Mouse (Mus musculus) mature B cell (primary cell): ENCODE measurements around the gene Cdkal1.

Experiments used
- in situ Hi-C: fragments of 300-500 bp; cut with MboI; formaldehyde crosslinking; loops from 2 replicates; pipeline ENCODE4 v1.14.3; 2019

Cdkal1 gene

GRCm38 (mm10) chr13:29766377-29766776, 89.1 kb downstream of the Cdkal1 start:
- in situ Hi-C loops = no loop called here

DNA sequence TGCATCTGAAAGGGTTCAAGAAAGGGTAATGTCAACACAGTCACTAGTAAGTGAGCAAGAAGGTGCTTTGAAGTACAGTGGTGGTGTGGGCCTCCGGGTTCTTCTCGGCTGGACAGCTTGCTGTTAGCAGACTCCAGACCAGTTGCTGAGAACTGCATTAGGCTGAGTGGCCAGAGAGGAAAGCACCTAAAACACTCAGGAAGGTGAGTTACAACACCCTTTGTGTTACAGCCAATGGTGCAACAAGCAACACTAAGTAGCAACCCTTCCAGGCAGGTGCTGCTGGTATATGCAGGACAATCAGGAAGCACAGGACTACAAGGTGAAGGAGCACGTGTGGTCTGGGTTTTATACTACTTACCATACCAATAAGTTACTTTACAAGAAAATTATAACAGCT, 90.2 kb downstream of the Cdkal1 start:
- in situ Hi-C loops = no loop called here

DNA sequence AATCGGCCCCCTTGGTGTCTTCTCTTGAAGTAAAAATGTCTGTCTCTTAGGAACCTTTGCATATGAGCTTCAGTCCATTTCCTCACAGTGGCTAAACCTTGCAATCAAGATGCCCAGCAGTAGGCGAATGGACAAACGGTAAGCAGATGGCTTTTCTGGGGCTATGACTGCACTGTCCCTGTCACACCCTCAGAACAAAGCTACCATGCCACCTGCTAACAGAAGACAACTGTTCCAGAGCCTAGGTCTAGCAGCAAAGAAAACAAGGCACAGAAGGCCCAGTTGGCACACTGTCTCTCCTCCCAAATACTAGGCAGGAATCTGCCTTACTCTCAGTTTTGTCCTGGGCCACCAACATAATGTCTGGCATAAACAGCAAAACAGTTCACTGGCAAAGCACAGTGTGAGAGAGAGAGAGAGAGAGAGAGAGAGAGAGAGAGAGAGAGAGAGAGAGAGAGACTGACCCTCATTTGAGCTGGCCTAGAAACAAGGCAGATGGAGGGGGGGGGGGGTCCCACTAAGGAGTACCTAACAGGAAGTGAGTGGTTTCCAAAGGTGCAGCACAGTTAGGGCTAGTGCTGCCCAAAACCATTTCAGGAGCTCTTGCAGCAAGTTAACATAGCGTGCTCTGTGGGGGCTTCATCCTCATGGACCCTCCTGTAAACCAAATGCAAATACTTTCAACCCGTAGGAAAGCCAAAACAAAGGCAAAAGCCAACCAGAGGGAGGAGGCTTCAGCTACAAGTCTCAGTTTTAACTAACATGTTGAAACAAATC, 95.6 kb downstream of the Cdkal1 start:
- in situ Hi-C loops = no loop called here

DNA sequence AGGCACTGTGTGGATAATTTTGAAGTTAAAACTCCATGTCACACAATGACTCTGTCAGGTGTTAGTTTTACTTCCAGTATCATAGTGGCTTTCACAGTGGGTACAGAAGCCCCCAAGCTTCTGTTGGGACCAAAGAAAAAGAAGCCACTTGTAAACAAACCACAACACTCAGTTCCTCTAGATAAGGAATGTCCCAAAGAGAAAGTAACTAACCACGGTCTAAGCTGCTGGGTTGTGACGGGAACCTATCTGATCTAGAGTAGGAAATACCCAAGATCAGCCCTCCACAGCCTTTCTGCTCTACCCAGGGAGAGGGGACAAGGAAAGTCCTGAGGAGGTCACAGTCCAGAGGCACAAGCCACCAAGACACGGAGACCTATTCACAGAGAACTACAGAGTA, 99.4 kb downstream of the Cdkal1 start:
- in situ Hi-C loops = no loop called here

- in situ Hi-C loops = no loop called here
Observed at GRCm38 (mm10) chr13:29753254-29753653, 102.2 kb downstream of the Cdkal1 start.

GRCm38 (mm10) chr13:29752061-29752460, 103.4 kb downstream of the Cdkal1 start:
- in situ Hi-C loops = no loop called here

- in situ Hi-C loops = no loop called here
Observed at GRCm38 (mm10) chr13:29751201-29751600, 104.3 kb downstream of the Cdkal1 start.

DNA sequence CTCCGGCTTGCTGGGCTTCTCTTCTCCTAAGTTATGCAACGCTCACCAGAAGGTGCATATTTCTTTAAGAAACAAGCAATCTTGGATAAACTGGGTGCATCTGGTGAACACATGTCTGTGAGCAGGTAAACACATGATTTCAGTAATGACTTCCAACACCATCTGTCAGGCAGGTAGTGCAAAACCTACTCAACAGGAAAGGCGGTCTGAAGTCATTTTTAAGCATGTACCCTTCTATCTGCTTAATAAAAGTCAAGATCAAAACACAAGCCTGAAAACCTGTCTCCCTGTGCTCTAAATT, 108.2 kb downstream of the Cdkal1 start:
- in situ Hi-C loops = no loop called here

GRCm38 (mm10) chr13:29746501-29747346, 108.8 kb downstream of the Cdkal1 start:
- in situ Hi-C loops = no loop called here

GRCm38 (mm10) chr13:29745073-29745472, 110.4 kb downstream of the Cdkal1 start:
- in situ Hi-C loops = no loop called here

DNA sequence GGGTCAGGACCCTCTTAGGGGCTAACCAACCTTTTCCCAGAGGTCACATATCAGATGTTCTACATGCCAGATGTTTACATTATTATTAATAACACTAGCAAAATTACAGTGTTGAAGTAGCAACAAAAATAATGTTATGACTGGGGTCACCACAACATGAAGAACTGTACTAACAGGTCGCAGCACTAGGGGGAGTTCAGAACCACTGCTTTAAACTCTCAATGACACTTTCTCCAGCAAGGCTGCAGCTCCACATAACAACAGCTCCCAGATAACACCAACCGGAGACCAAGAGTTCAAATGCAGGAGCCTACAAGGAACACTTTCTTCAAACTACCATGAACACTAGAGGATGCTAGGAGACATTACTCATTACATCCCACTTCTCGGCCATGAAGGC, 111.3 kb downstream of the Cdkal1 start:
- in situ Hi-C loops = no loop called here

GRCm38 (mm10) chr13:29743761-29744160, 111.7 kb downstream of the Cdkal1 start:
- in situ Hi-C loops = no loop called here

DNA sequence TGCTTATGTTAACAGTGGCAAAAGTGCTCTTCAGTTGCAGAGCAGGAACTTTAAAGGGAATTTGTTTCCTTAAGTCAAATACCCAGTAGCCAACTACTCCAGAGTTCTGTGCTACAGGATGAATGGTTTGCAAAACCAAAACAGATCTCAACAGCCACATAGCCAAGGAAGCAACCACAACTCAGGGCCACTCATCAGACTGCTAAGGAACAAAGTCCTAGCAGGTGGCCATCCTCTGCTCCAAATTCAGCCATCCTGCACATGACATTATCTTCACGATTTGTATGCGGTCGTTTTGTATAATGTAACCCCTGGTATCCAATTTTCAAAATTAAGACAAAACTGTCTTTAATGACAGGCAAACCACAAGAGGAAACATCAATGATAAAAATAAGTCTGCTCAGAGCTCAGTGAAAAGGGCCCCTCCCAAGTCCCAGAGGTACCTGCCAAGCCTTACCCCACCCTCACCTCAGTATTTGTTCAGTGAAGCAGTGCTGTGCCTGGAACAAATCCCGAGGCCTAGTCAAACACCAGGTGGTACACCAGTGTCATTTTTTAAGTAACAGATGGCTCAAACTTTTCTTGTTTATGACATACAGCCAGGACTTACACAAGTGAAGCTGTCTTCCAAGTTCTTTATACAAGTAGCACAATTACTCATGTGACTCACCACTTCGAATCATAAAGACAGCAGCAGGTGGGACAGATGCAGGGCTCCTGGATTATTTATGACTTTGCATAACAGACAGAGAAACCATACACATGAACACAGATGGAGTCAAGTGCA, 117.6 kb downstream of the Cdkal1 start:
- in situ Hi-C loops = no loop called here

GRCm38 (mm10) chr13:29734496-29734895, 121.0 kb downstream of the Cdkal1 start:
- in situ Hi-C loops = no loop called here

DNA sequence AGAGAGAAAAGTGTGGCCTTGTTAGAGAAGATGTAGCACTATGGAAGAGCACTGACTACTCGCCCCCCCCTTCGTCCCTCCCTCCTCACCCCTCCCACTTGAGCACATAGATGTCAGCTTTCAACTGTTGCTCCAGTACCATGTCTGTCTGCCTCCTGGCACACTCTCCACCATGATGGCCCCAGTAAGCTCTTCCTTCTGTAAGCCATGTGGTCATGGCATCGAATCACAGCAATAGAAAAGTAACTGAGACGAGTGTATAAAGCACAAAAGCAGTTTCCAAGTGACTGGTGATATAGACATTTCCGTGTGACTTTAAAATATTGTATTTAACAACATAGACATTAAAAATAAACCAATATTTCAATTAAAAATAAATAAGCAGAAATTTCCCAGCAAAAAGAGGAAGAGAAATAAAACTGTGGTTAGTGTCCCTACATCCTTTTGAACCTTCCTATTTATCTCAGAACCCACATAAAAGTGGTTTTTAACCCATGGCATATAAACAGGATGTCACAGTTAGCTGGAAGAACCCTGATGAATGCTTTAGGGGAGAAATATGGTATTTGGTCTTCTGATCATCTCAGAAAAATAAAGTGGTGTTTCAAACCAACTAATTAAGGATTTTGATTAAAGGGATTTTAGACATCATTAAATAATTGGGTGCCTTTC, 129.2 kb downstream of the Cdkal1 start:
- in situ Hi-C loops = no loop called here

DNA sequence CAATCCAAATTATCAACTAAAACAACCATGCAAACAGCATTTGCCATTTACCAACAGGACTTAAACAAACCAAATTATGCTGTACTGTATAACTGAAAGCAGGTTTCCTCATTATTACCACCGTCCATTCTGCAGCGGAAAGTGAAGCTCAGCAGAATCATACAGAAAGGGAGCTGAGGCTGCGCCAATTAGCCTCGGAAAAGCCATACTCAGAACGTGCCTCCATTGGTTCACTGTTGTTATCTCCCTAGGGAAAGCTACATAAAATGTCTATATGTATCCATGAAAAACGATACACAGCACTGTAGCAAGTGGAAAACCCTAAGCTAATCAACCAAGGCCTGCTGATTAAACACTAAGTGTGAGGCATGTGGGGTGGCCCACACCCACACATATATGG, 130.6 kb downstream of the Cdkal1 start:
- in situ Hi-C loops = no loop called here

- in situ Hi-C loops = no loop called here
Observed at GRCm38 (mm10) chr13:29723150-29723549, 132.3 kb downstream of the Cdkal1 start.

DNA sequence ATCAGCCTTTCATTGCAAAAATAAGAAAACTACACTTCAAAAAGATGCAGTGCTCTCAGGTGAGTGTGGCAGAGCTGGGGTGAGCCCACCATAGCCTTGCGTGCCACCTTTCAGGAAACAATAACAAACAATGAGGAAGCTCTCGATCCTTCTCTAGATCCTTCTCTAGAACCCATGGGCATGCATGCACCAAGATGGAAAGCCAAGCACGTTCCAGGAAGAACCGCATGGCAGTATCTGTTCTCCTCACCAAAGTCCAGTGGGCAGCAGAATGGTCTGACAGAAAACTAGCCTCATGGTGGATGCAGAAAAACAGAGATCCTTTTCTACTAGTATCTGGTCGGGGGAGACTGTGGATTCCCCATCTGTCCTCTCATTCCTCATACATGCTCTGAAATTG, 134.3 kb downstream of the Cdkal1 start:
- in situ Hi-C loops = no loop called here

DNA sequence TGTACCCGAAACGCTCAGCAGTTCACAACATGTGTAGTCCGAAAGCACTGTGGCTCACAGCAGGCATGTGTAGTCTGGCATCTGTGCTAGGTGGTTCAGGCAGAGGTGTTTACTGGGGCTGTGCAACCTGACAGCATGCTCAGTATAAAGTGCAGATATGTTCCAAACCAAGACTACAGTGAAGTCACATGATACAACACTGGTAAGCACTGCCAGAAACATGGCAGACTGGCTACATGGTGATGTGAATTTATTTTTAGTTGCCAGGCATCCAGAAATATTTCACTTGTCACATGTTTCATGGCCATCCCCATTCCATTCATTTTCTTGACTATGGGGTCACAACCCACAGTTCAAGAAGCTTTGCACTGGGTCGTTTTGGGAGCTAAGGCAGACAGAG, 138.9 kb downstream of the Cdkal1 start:
- in situ Hi-C loops = no loop called here

DNA sequence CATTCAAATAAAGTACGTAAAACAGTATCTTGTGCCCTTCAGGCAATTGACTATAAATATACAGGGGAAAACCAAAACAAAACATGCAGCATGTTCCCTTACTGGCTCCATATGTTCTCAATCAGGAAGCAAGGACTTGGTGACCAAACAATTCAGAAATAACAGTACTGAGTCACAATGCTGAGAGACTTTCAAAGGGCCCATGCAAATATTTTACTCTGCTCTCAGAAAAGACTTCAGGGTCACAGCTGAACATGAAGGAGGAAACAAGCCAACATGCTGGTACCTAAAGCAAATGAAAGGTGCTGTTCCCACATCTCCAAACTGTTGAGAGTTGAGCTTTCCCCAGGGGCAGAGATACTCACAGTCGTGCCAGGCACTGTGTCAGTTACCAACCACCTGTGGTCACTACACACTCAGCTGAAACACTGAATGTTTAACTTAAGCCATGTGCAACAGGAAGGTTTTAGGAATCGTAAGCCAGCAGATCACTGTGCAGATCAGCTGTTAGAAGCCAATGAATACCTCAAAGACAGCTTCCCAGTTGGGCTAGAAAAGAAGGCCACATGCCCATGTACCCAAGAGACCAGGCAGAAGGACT, 140.1 kb downstream of the Cdkal1 start:
- in situ Hi-C loops = no loop called here

GRCm38 (mm10) chr13:29707620-29708019, 147.9 kb downstream of the Cdkal1 start:
- in situ Hi-C loops = no loop called here

GRCm38 (mm10) chr13:29701400-29701799, 154.1 kb downstream of the Cdkal1 start:
- in situ Hi-C loops = no loop called here
